Mouse (Mus musculus) heart, postnatal 0 days (tissue): ENCODE measurements around the gene Hist1h3d. TPM values are rescaled to one million over a fixed set of nuclear protein-coding genes. Genes with fewer than 3 reads are reported as not detected.
"Not testable (repeated sequence)": the region's sequence is repeated elsewhere in the genome, so short reads cannot be mapped to it uniquely, and the experiment has no call there.

Experiments used
- ATAC-seq: fragments of 200-750 bp; cut with Nextera tagmentation; 2 replicates; pipeline ENCODE4 v1.8.0; 2017; ENCODE audit warnings: low read depth, moderate number of reproducible peaks, moderate library complexity; ENCODE audit not compliant: insufficient read depth
- DNase-seq: peaks from one replicate; pipeline ENCODE4 v3.0.0-alpha.2; 2016; ENCODE audit warnings: low spot score
- H3K27ac ChIP-seq: fragments of 300-500 bp; sonication (generic); 2 replicates; pipeline ENCODE4 v1.5.1; 2014; ENCODE audit warnings: low read depth, mild to moderate bottlenecking
- H3K27me3 ChIP-seq: fragments of 300-500 bp; sonication (generic); 2 replicates; pipeline ENCODE4 v1.6.1; 2014; ENCODE audit warnings: low read length, mixed read lengths; ENCODE audit not compliant: control insufficient read depth, insufficient read depth
- H3K36me3 ChIP-seq: fragments of 300-500 bp; sonication (generic); replicated peaks from 2 replicates; pipeline ENCODE4 v1.6.1; 2014; ENCODE audit warnings: low read length, mixed read lengths; ENCODE audit not compliant: control insufficient read depth, insufficient read depth
- H3K4me1 ChIP-seq: fragments of 300-500 bp; sonication (generic); 2 replicates; pipeline ENCODE4 v1.6.1; 2014; ENCODE audit warnings: antibody characterized with exemption; ENCODE audit not compliant: control insufficient read depth, insufficient read depth
- H3K4me2 ChIP-seq: fragments of 300-500 bp; sonication (generic); 2 replicates; pipeline ENCODE4 v1.6.1; 2014; ENCODE audit warnings: low read depth, mild to moderate bottlenecking, low read length, moderate library complexity
- H3K4me3 ChIP-seq: fragments of 300-500 bp; sonication (generic); 2 replicates; pipeline ENCODE4 v1.5.1; 2014; ENCODE audit warnings: low read depth, low read length
- H3K9ac ChIP-seq: fragments of 300-500 bp; sonication (generic); replicated peaks from 2 replicates; pipeline ENCODE4 v1.6.1; 2014; ENCODE audit warnings: low read depth, low read length, mixed read lengths
- H3K9me3 ChIP-seq: fragments of 300-500 bp; sonication (generic); replicated peaks from 2 replicates; pipeline ENCODE4 v1.6.1; 2016; ENCODE audit warnings: low read length; ENCODE audit not compliant: control insufficient read depth
- CTCF ChIP-seq: IDR thresholded peaks from 2 replicates; pipeline ENCODE4 v1.5.1; 2016; ENCODE audit warnings: antibody characterized with exemption, control low read depth, low read depth
- EP300 ChIP-seq: IDR thresholded peaks from 2 replicates; pipeline ENCODE4 v1.6.1; 2016; ENCODE audit warnings: antibody characterized with exemption, low read depth
- WGBS: fragments of 180-500 bp; shearing (Covaris S2); extraction: QIAGEN DNeasy Blood & Tissue Kit; methylation state at CpG from one replicate; pipeline ENCODE4 v1.1.7; 2014; 5-methylcytosine and 5-hydroxymethylcytosine counted together
- polyA plus RNA-seq: library from polyadenylated mRNA; unstranded; fragments of >200 nt; fragmentation: Nextera tagmentation; extraction: Ambion mirVana; gene quantifications from 2 replicates; pipeline ENCODE4 v1.2.1, GENCODE M21; 2015
- total RNA-seq: library from RNA; depleted of rRNA; stranded (reverse); fragments of >200 nt; gene quantifications from 2 replicates; pipeline ENCODE4 v1.2.3, GENCODE M21; 2014; ENCODE audit warnings: low replicate concordance

The Hist1h3d gene
- total and polyA plus RNA-seq, 2 experiments from 2014 or later = 1.2 to 116 TPM

DNA sequence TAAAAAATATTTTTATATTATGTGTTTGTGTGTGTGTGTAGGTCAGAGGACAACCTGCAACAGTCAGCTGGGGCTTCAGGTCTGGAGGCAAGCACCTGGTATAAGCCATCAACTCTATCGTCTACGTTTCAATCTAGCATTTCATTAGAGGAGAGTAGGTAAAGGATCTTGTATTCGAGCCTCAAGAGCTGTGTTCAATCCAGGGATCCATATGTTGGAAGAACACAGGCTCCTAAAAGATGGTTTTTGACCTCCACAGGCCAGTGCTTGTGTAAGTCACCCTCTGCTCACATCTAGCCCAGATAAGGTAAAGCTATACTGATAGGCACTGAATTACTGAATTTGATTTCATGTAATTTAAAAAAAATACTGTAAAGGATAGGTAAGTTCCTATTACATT lies 18.7 kb upstream of the Hist1h3d start:
- Histone ChIP-seq H3K4me1 (0 out of 2 replicates have a peak, but pooled peaks cover 5% of the 10 kb centered on the region), H3K9ac (no peak overlapping the region), H3K4me3 (no peak overlapping the region), H3K9me3 (no peaks in the 10 kb centered on the region), H3K27ac (peak overlapping the region; percentile 57; the same call in 1 of the 2 replicates), H3K27me3 (no peaks in the 10 kb centered on the region), H3K4me2 (no peak overlapping the region), H3K36me3 (no peaks in the 10 kb centered on the region)
- DNase-seq (no peak), ATAC-seq (no peak)
- 76% methylated on average over 3 of the region's 3 CpGs for WGBS
- TF ChIP-seq CTCF (no peak), EP300 (no peak)

- not testable (repeated sequence) for DNase-seq, H3K27ac ChIP-seq, H3K27me3 ChIP-seq, H3K9ac ChIP-seq, H3K36me3 ChIP-seq, H3K9me3 ChIP-seq, H3K4me3 ChIP-seq, ATAC-seq, H3K4me1 ChIP-seq, H3K4me2 ChIP-seq
- 41% methylated on average over 2 of the region's 2 CpGs for WGBS
Measured at GRCm38 (mm10) chr13:23560699-23561098, 14.9 kb upstream of the Hist1h3d start.

- H3K27me3 ChIP-seq, H3K4me1 ChIP-seq, H3K36me3 ChIP-seq, DNase-seq, ATAC-seq, H3K9me3 ChIP-seq: not testable (repeated sequence)
- peak overlapping the region; percentile 51 for H3K4me3 ChIP-seq
- peak overlapping the region; percentile 59; the same call in 1 of the 2 replicates for H3K9ac ChIP-seq
- peak overlapping the region; percentile 98 for H3K27ac ChIP-seq
- peak overlapping the region; percentile 74 for H3K4me2 ChIP-seq
- 2% methylated on average over 2 of the region's 5 CpGs for WGBS
Measured at GRCm38 (mm10) chr13:23561531-23561882, 14.1 kb upstream of the Hist1h3d start.

DNA sequence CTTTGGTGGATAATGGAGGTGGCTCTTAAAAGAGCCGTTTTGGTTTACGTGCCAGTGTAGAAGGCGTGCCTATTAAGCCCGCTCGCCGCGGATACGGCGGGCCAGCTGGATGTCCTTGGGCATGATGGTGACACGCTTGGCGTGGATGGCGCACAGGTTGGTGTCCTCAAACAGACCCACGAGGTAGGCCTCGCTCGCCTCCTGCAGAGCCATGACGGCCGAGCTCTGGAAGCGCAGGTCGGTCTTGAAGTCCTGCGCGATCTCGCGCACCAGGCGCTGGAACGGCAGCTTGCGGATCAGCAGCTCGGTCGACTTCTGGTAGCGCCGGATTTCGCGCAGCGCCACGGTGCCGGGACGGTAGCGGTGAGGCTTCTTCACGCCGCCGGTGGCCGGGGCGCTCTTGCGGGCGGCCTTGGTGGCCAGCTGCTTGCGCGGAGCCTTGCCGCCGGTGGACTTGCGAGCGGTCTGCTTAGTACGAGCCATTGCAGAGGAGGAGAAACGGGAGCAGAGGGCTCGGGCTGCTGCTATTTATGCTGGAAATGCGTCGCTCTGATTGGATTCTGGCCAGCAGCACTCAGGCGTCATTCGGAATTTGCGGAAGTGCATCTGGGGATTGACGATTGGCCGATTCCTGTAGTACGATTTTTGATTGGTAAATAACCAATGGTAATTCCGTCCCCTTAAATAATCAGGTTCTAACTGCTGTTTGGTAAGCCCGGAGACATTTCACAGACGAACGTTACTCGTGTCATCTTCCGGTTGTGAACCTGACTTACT lies 13.5 kb upstream of the Hist1h3d start, which contains the start of gene Hist1h3e:
Gene Hist1h3e (minus strand): TSS at position 487 of the 777 bp plus-strand sequence.
- H3K4me1 ChIP-seq, H3K27me3 ChIP-seq, H3K9me3 ChIP-seq, H3K36me3 ChIP-seq: not testable (repeated sequence)
- Histone ChIP-seq H3K9ac (peak within 1 kb of the TSS; percentile 59), H3K4me3 (peak within 1 kb of the TSS; percentile 51), H3K27ac (peak within 1 kb of the TSS; percentile 98), H3K4me2 (peak within 1 kb of the TSS; percentile 74)
- DNase-seq = peak; percentile 98
- ATAC-seq = peak; percentile 89
- under 1% methylated on average over 36 of the region's 67 CpGs for whole genome bisulfite sequencing

DNA sequence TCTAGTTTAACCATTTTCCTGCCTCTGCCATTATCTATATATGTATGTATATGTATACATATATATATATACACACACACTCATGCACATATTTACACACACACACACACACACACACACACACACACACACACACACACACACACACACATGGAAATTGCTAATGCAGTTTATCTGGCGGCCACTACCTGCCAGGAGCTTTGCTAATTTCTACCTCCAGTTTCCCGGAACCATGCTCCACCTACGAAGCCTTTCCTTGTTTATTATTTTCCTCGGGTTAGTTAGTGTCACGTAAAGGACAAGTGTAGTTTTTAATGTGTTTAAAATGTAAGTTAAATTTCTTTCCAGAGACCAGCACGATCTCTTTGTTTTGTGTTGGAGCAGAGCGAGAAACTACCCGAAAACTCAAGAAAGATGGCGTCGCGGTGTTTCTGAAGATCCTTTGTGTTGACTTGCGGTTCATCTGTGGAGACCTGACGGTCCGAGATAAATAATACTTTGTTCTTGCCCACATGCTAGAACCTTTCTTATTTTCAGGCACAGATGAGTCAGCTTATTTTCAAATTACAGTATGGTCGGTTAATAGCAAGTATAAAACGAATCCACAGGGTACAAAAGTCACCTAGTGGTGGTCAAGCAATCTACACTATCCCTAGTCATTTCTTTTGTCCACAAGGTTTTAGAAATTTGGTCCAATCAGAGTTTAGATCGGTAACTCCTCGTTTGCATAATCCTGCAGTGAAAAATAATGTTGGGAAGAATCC lies 12.7 kb upstream of the Hist1h3d start:
- WGBS = 5% methylated on average over 18 of the region's 18 CpGs
- no peaks in the 10 kb centered on the region for H3K36me3 ChIP-seq
- TF ChIP-seq CTCF (peak; percentile 44), EP300 (no peak)
- H3K9me3 ChIP-seq = no peaks in the 10 kb centered on the region
- H3K27me3 ChIP-seq = no peaks in the 10 kb centered on the region
- H3K9ac ChIP-seq = peak overlapping the region; percentile 59
- ATAC-seq = peak; percentile 54
- peak overlapping the region; percentile 51 for H3K4me3 ChIP-seq
- H3K4me2 ChIP-seq = peak overlapping the region; percentile 74
- peak; percentile 88 for DNase-seq
- H3K4me1 ChIP-seq = no peaks in the 10 kb centered on the region
- peak overlapping the region; percentile 98 for H3K27ac ChIP-seq
